ENCODE assay signal across 22 mouse cellular contexts in the genomic region with DNA sequence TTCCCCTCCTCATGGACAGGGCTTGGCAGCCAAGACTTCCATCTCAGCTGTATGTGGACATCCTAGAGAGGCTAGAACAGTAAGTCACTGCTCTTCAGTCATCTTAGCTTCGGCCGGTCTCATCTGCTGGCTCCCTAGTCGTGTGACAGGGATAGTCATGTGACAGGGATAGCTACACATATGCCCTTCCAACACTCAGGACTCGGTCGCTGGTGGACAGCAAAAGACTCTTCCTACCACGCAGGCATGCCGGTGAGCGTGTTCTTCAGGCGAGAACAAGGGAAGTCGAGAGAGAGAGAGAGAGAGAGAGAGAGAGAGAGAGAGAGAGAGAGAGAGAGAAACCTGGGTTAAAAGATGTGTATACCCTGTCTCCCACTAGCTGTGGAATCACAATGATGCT. TPM values are rescaled to one million over a fixed set of nuclear protein-coding genes. Genes with fewer than 3 reads are reported as not detected.
A peak's percentile ranks its signal among the peaks of the same experiment; 100 is the strongest.
DNase-seq lines count a peak whose midpoint lies in the region; ATAC-seq and TF ChIP-seq lines count a peak whose summit lies in the region.
"Had no signal": no experiment of that assay in that cellular context is flagged by ENCODE, and none has a peak within 500 bp of the region (broad histone marks: within the 10 kb centered on the region; RNA-seq: fewer than 3 reads in every experiment).

No protein-coding gene starts in this region.

- peaks cover 11% of the 10 kb centered on the region for H3K4me1 ChIP-seq in heart, adult 2 months (ENCODE audit: control insufficient read depth, insufficient read depth, low read length)
- H3K4me1 ChIP-seq in hindbrain, embryonic 10.5 days (replicated peaks) = peaks cover 25% of the 10 kb centered on the region
- H3K4me1 ChIP-seq in hindbrain, postnatal 0 days (ENCODE audit: insufficient read depth, low read length) = peaks cover 8% of the 10 kb centered on the region
- H3K4me1 ChIP-seq in embryonic facial prominence, embryonic 10.5 days = peaks cover 33% of the 10 kb centered on the region

- no peaks in the 10 kb centered on the region for H3K27me3 ChIP-seq in heart, adult 2 months (ENCODE audit: control insufficient read depth, insufficient read depth, low read length)
- H3K27me3 ChIP-seq in hindbrain, embryonic 10.5 days (ENCODE audit: insufficient read depth, poor library complexity, severe bottlenecking) = no peaks in the 10 kb centered on the region
- H3K27me3 ChIP-seq in hindbrain, postnatal 0 days (ENCODE audit: insufficient read depth, low read length) = no peaks in the 10 kb centered on the region
- H3K27me3 ChIP-seq in embryonic facial prominence, embryonic 10.5 days (replicated peaks; ENCODE audit: low read depth, poor library complexity, severe bottlenecking) = peaks cover 7% of the 10 kb centered on the region; the same call in 1 of the 2 replicates

- 83% methylated on average over 10 of the region's 10 CpGs for WGBS in heart, adult 2 months
- 88% methylated on average over 10 of the region's 10 CpGs for WGBS in hindbrain, embryonic 10.5 days
- 90% methylated on average over 10 of the region's 10 CpGs for WGBS in hindbrain, postnatal 0 days
- WGBS in embryonic facial prominence, embryonic 10.5 days = 88% methylated on average over 10 of the region's 10 CpGs

- peak; percentile 82 for DNase-seq in heart, adult 11 months
- DNase-seq in heart, adult 2 months = no peak
- no peak for DNase-seq in hindbrain, embryonic 10.5 days (ENCODE audit: low spot score)
- DNase-seq in hindbrain, postnatal 0 days (ENCODE audit: low spot score) = no peak
- DNase-seq in embryonic facial prominence, embryonic 10.5 days (ENCODE audit: low spot score) = no peak
- no peak for DNase-seq in spleen, postnatal 4 days (ENCODE audit: low spot score in 2 of 2)
- DNase-seq: adrenal gland, adult 2 months; adrenal gland, postnatal 10 days; adrenal gland, postnatal 25 days; cerebellum, adult 11 months; cerebellum, adult 18-20 months; cerebellum, adult 8-10 months; cerebellum, adult 9-11 months; cerebellum, postnatal 14 days; cerebellum, postnatal 36 days; embryo, embryonic 11 days; forebrain, postnatal 0 days had no signal

- no peak for TF ChIP-seq POLR2A in heart, adult 2 months (IDR thresholded peaks at IDR 0.05; ENCODE audit: insufficient read depth, low read depth, low read length)

- TF ChIP-seq CTCF in heart, adult 2 months (IDR thresholded peaks at IDR 0.05) = no peak
- no peak for TF ChIP-seq CTCF in hindbrain, postnatal 0 days (IDR thresholded peaks at IDR 0.05; ENCODE audit: low read depth)

- H3K9ac ChIP-seq in heart, adult 2 months (ENCODE audit: low read depth, low read length) = no peak overlapping the region
- no peak overlapping the region for H3K9ac ChIP-seq in hindbrain, postnatal 0 days (replicated peaks; ENCODE audit: low read length)
- H3K9ac ChIP-seq: embryonic facial prominence, embryonic 12.5 days; forebrain, embryonic 12.5 days; forebrain, postnatal 0 days had no signal

- ATAC-seq in hindbrain, postnatal 0 days = no peak
- ATAC-seq: forebrain, embryonic 14.5 days; forebrain, postnatal 0 days had no signal

- intact Hi-C loops in heart, adult 2 months (cut with DNase I) = no loop called here

- H3K4me2 ChIP-seq in hindbrain, postnatal 0 days (ENCODE audit: low read depth, low read length) = no peak overlapping the region
- H3K4me2 ChIP-seq: embryonic facial prominence, embryonic 12.5 days; forebrain, embryonic 12.5 days had no signal

- no peak overlapping the region for H3K27ac ChIP-seq in heart, adult 2 months
- 0 out of 2 replicates have a peak overlapping the region, but pooled peaks have one; percentile 5 for H3K27ac ChIP-seq in hindbrain, embryonic 10.5 days
- no peak overlapping the region for H3K27ac ChIP-seq in hindbrain, postnatal 0 days
- H3K27ac ChIP-seq in embryonic facial prominence, embryonic 10.5 days (replicated peaks) = 0 out of 2 replicates have a peak overlapping the region, but pooled peaks have one; percentile 61
- H3K27ac ChIP-seq: embryonic facial prominence, embryonic 12.5 days; forebrain, embryonic 12.5 days had no signal

- H3K79me2 ChIP-seq in heart, adult 2 months (replicated peaks; ENCODE audit: control insufficient read depth, insufficient read depth, low read length) = no peaks in the 10 kb centered on the region

- TF ChIP-seq EP300 in heart, adult 2 months (IDR thresholded peaks at IDR 0.05; ENCODE audit: insufficient read depth, low read depth, low read length) = no peak

- H3K9me3 ChIP-seq in hindbrain, embryonic 10.5 days = no peaks in the 10 kb centered on the region
- no peaks in the 10 kb centered on the region for H3K9me3 ChIP-seq in hindbrain, postnatal 0 days (ENCODE audit: low read length)
- no peaks in the 10 kb centered on the region for H3K9me3 ChIP-seq in embryonic facial prominence, embryonic 10.5 days
- H3K9me3 ChIP-seq: embryonic facial prominence, embryonic 12.5 days; forebrain, embryonic 12.5 days had no signal

- H3K36me3 ChIP-seq in heart, adult 2 months (ENCODE audit: control insufficient read depth, insufficient read depth, low read length) = no peaks in the 10 kb centered on the region
- H3K36me3 ChIP-seq in hindbrain, embryonic 10.5 days = no peaks in the 10 kb centered on the region
- H3K36me3 ChIP-seq in hindbrain, postnatal 0 days (ENCODE audit: insufficient read depth, low read length) = no peaks in the 10 kb centered on the region
- H3K36me3 ChIP-seq in embryonic facial prominence, embryonic 10.5 days (replicated peaks) = no peaks in the 10 kb centered on the region
- H3K36me3 ChIP-seq: embryonic facial prominence, embryonic 12.5 days; forebrain, embryonic 12.5 days had no signal

- H3K4me3 ChIP-seq in heart, adult 2 months = no peak overlapping the region
- H3K4me3 ChIP-seq in hindbrain, embryonic 10.5 days = no peak overlapping the region
- H3K4me3 ChIP-seq in hindbrain, postnatal 0 days (ENCODE audit: low read length) = no peak overlapping the region
- H3K4me3 ChIP-seq in embryonic facial prominence, embryonic 10.5 days = no peak overlapping the region
- H3K4me3 ChIP-seq: embryonic facial prominence, embryonic 12.5 days; forebrain, embryonic 12.5 days had no signal

RNA-seq across cellular contexts. Expression of gene Eif2b2, which starts 13.9 kb away (rescaled TPM):
- total RNA-seq in heart, adult 2 months (2021) = 10 to 100 TPM; 40.3 to 45.8 TPM
- polyA plus RNA-seq in heart, adult 2 months (2012; rRNA removed) = 60.2 and 63.1 TPM in 2 replicates
- 126 and 131 TPM in 2 replicates for polyA plus RNA-seq in hindbrain, embryonic 10.5 days (2016; fragmentation: Nextera tagmentation; extraction: Ambion mirVana)
- total RNA-seq in hindbrain, postnatal 0 days (2014; rRNA removed) = 38.9 and 91.0 TPM in 2 replicates
- 86.6 and 87.9 TPM in 2 replicates for polyA plus RNA-seq in hindbrain, postnatal 0 days (2015; fragmentation: Nextera tagmentation; extraction: Ambion mirVana)
- polyA plus RNA-seq in embryonic facial prominence, embryonic 10.5 days (2016; fragmentation: Nextera tagmentation; extraction: Ambion mirVana) = 119 and 122 TPM in 2 replicates

RNA-seq across cellular contexts. Expression of gene Pgf, which starts 27.8 kb away (rescaled TPM):
- total RNA-seq in heart, adult 2 months (2021) = 1 to 10 TPM; 5.4 to 5.7 TPM
- 4.3 and 4.6 TPM in 2 replicates for polyA plus RNA-seq in heart, adult 2 months (2012; rRNA removed)
- 5.8 and 8.0 TPM in 2 replicates for polyA plus RNA-seq in hindbrain, embryonic 10.5 days (2016; fragmentation: Nextera tagmentation; extraction: Ambion mirVana)
- total RNA-seq in hindbrain, postnatal 0 days (2014; rRNA removed) = 2.9 and 5.0 TPM in 2 replicates
- polyA plus RNA-seq in hindbrain, postnatal 0 days (2015; fragmentation: Nextera tagmentation; extraction: Ambion mirVana) = 10.0 TPM in 2 replicates
- polyA plus RNA-seq in embryonic facial prominence, embryonic 10.5 days (2016; fragmentation: Nextera tagmentation; extraction: Ambion mirVana) = 9.3 and 9.8 TPM in 2 replicates
- total RNA-seq: common myeloid progenitor, adult 5-6 weeks; MEL had no signal

RNA-seq across cellular contexts. Expression of gene Rps6kl1, which starts 54.4 kb away (rescaled TPM):
- total RNA-seq in heart, adult 2 months (2021) = 1 to 10 TPM; 2.3 to 2.4 TPM
- 3.4 and 5.1 TPM in 2 replicates for polyA plus RNA-seq in heart, adult 2 months (2012; rRNA removed)
- polyA plus RNA-seq in hindbrain, embryonic 10.5 days (2016; fragmentation: Nextera tagmentation; extraction: Ambion mirVana) = 3.7 and 3.8 TPM in 2 replicates
- 42.0 TPM in 2 replicates for total RNA-seq in hindbrain, postnatal 0 days (2014; rRNA removed)
- 29.3 and 30.8 TPM in 2 replicates for polyA plus RNA-seq in hindbrain, postnatal 0 days (2015; fragmentation: Nextera tagmentation; extraction: Ambion mirVana)
- 2.0 and 2.2 TPM in 2 replicates for polyA plus RNA-seq in embryonic facial prominence, embryonic 10.5 days (2016; fragmentation: Nextera tagmentation; extraction: Ambion mirVana)
- total RNA-seq: common myeloid progenitor, adult 5-6 weeks had no signal

Comparison
In these comparisons a context has a peak if more than half of its experiments do, and no peak if none do; other contexts are left out.
1. H3K27ac ChIP-seq: peak in hindbrain, embryonic 10.5 days (single experiment) and embryonic facial prominence, embryonic 10.5 days (single experiment); none in heart, adult 2 months (single experiment) and hindbrain, postnatal 0 days (single experiment).